25 mouse cellular contexts compared by ENCODE assay signal in genomic region chr12:109521199-109521780, GRCm38 (mm10).
A peak's percentile ranks its signal among the peaks of the same experiment; 100 is the strongest.
DNase-seq lines count a peak whose midpoint lies in the region; ATAC-seq and TF ChIP-seq lines count a peak whose summit lies in the region.
"Had no signal": no experiment of that assay in that cellular context is flagged by ENCODE, and none has a peak within 500 bp of the region (broad histone marks: within the 10 kb centered on the region; RNA-seq: fewer than 3 reads in every experiment).

No protein-coding gene starts in this region.

- no peak for TF ChIP-seq CTCF in lung, postnatal 0 days (IDR thresholded peaks at IDR 0.05)

- H3K4me2 ChIP-seq in intestine, embryonic 16.5 days (ENCODE audit: low read depth, low read length) = no peak overlapping the region
- no peak overlapping the region for H3K4me2 ChIP-seq in intestine, embryonic 15.5 days (replicated peaks)
- no peak overlapping the region for H3K4me2 ChIP-seq in liver, embryonic 11.5 days
- no peak overlapping the region for H3K4me2 ChIP-seq in liver, embryonic 15.5 days
- H3K4me2 ChIP-seq in lung, postnatal 0 days (replicated peaks; ENCODE audit: low read depth, low read length) = no peak overlapping the region
- H3K4me2 ChIP-seq: embryonic facial prominence, embryonic 12.5 days; forebrain, embryonic 12.5 days; heart, embryonic 13.5 days; hindbrain, embryonic 12.5 days had no signal

- TF ChIP-seq EP300 in lung, postnatal 0 days (IDR thresholded peaks at IDR 0.05) = no peak

- ATAC-seq in intestine, embryonic 16.5 days = no peak
- no peak for ATAC-seq in intestine, embryonic 15.5 days
- peak; percentile 58; the same call in 1 of the 2 replicates for ATAC-seq in liver, embryonic 11.5 days (replicated peaks; ENCODE audit: low FRiP score)
- peak; percentile 64 for ATAC-seq in liver, embryonic 15.5 days (ENCODE audit: insufficient read depth)
- ATAC-seq in lung, postnatal 0 days = no peak
- ATAC-seq: activated CD4-positive, CD25-positive, alpha-beta regulatory T cell, adult 4 months; forebrain, postnatal 0 days; hindbrain, embryonic 16.5 days; inflammation-experienced regulatory T-cells, adult 6 months; Patski had no signal

- H3K36me3 ChIP-seq in intestine, embryonic 16.5 days (ENCODE audit: control insufficient read depth, insufficient read depth, low read length) = no peaks in the 10 kb centered on the region
- no peaks in the 10 kb centered on the region for H3K36me3 ChIP-seq in intestine, embryonic 15.5 days
- H3K36me3 ChIP-seq in liver, embryonic 11.5 days (ENCODE audit: control insufficient read depth, insufficient read depth, low read length) = no peaks in the 10 kb centered on the region
- H3K36me3 ChIP-seq in liver, embryonic 15.5 days (replicated peaks) = no peaks in the 10 kb centered on the region
- no peaks in the 10 kb centered on the region for H3K36me3 ChIP-seq in lung, postnatal 0 days (ENCODE audit: insufficient read depth, low read length)
- H3K36me3 ChIP-seq: embryonic facial prominence, embryonic 12.5 days; forebrain, embryonic 12.5 days; heart, embryonic 13.5 days; hindbrain, embryonic 12.5 days had no signal

- peaks cover under 1% of the 10 kb centered on the region for H3K9me3 ChIP-seq in intestine, embryonic 16.5 days (ENCODE audit: control insufficient read depth, low read length)
- no peaks in the 10 kb centered on the region for H3K9me3 ChIP-seq in intestine, embryonic 15.5 days
- H3K9me3 ChIP-seq in liver, embryonic 11.5 days (ENCODE audit: control insufficient read depth, low read length) = no peaks in the 10 kb centered on the region
- H3K9me3 ChIP-seq in liver, embryonic 15.5 days (replicated peaks) = no peaks in the 10 kb centered on the region
- no peaks in the 10 kb centered on the region for H3K9me3 ChIP-seq in lung, postnatal 0 days (ENCODE audit: low read length)
- H3K9me3 ChIP-seq: heart, embryonic 13.5 days had no signal

- H3K4me3 ChIP-seq in intestine, embryonic 16.5 days (ENCODE audit: low read length) = no peak overlapping the region
- H3K4me3 ChIP-seq in intestine, embryonic 15.5 days (replicated peaks) = no peak overlapping the region
- H3K4me3 ChIP-seq in liver, embryonic 11.5 days (ENCODE audit: low read depth, low read length) = no peak overlapping the region
- H3K4me3 ChIP-seq in liver, embryonic 15.5 days (replicated peaks) = no peak overlapping the region
- H3K4me3 ChIP-seq in lung, postnatal 0 days (ENCODE audit: low read depth, low read length) = no peak overlapping the region
- H3K4me3 ChIP-seq: embryonic facial prominence, embryonic 12.5 days; forebrain, embryonic 12.5 days; heart, embryonic 13.5 days; hindbrain, embryonic 12.5 days had no signal

- WGBS in intestine, embryonic 16.5 days = 56% methylated on average over 5 of the region's 5 CpGs
- WGBS in intestine, embryonic 15.5 days = 70% methylated on average over 5 of the region's 5 CpGs
- WGBS in liver, embryonic 11.5 days = 66% methylated on average over 5 of the region's 5 CpGs
- WGBS in liver, embryonic 15.5 days (ENCODE audit: insufficient replicate concordance) = 56% methylated on average over 5 of the region's 5 CpGs
- 84% methylated on average over 5 of the region's 5 CpGs for WGBS in lung, postnatal 0 days

- peaks cover 23% of the 10 kb centered on the region for H3K4me1 ChIP-seq in intestine, embryonic 16.5 days (ENCODE audit: control insufficient read depth, insufficient read depth, low read length)
- H3K4me1 ChIP-seq in intestine, embryonic 15.5 days (replicated peaks) = peaks cover 27% of the 10 kb centered on the region
- peaks cover 10% of the 10 kb centered on the region; the same call in 1 of the 2 replicates for H3K4me1 ChIP-seq in liver, embryonic 11.5 days (replicated peaks; ENCODE audit: control insufficient read depth, insufficient read depth, low read length)
- H3K4me1 ChIP-seq in liver, embryonic 15.5 days (replicated peaks) = peaks cover 12% of the 10 kb centered on the region; the same call in 1 of the 2 replicates
- no peaks in the 10 kb centered on the region for H3K4me1 ChIP-seq in lung, postnatal 0 days (ENCODE audit: insufficient read depth, low read depth, low read length)

- 0 out of 2 replicates have a peak overlapping the region, but pooled peaks have one; percentile 43 for H3K27ac ChIP-seq in intestine, embryonic 16.5 days (ENCODE audit: low read length)
- no peak overlapping the region for H3K27ac ChIP-seq in intestine, embryonic 15.5 days
- H3K27ac ChIP-seq in liver, embryonic 11.5 days (ENCODE audit: low read depth, low read length) = peak overlapping the region; percentile 35; the same call in 1 of the 2 replicates
- no peak overlapping the region for H3K27ac ChIP-seq in liver, embryonic 15.5 days (replicated peaks)
- H3K27ac ChIP-seq in lung, postnatal 0 days (ENCODE audit: low read length) = no peak overlapping the region
- H3K27ac ChIP-seq: embryonic facial prominence, embryonic 12.5 days; forebrain, embryonic 12.5 days; heart, embryonic 13.5 days; hindbrain, embryonic 12.5 days had no signal

- H3K9ac ChIP-seq in intestine, embryonic 16.5 days (ENCODE audit: low read depth, low read length) = no peak overlapping the region
- H3K9ac ChIP-seq in intestine, embryonic 15.5 days = no peak overlapping the region
- H3K9ac ChIP-seq in liver, embryonic 11.5 days (ENCODE audit: low read depth, low read length) = no peak overlapping the region
- H3K9ac ChIP-seq in liver, embryonic 15.5 days = no peak overlapping the region
- no peak overlapping the region for H3K9ac ChIP-seq in lung, postnatal 0 days (replicated peaks; ENCODE audit: low read depth)
- H3K9ac ChIP-seq: embryonic facial prominence, embryonic 12.5 days; forebrain, embryonic 12.5 days; forebrain, postnatal 0 days; heart, embryonic 13.5 days; hindbrain, embryonic 12.5 days had no signal

- no peaks in the 10 kb centered on the region for H3K27me3 ChIP-seq in intestine, embryonic 16.5 days (replicated peaks; ENCODE audit: control insufficient read depth, insufficient read depth, low read length)
- H3K27me3 ChIP-seq in intestine, embryonic 15.5 days (replicated peaks) = no peaks in the 10 kb centered on the region
- no peaks in the 10 kb centered on the region for H3K27me3 ChIP-seq in liver, embryonic 11.5 days (replicated peaks; ENCODE audit: control insufficient read depth, insufficient read depth, low read length)
- no peaks in the 10 kb centered on the region for H3K27me3 ChIP-seq in liver, embryonic 15.5 days
- no peaks in the 10 kb centered on the region for H3K27me3 ChIP-seq in lung, postnatal 0 days (replicated peaks; ENCODE audit: insufficient read depth, low read length)
- H3K27me3 ChIP-seq: embryonic facial prominence, embryonic 12.5 days had no signal

- DNase-seq in adrenal gland, postnatal 14 days = peak; percentile 38
- no peak for DNase-seq in adrenal gland, postnatal 10 days
- no peak for DNase-seq in liver, embryonic 11.5 days (ENCODE audit: low spot score)
- DNase-seq in kidney, postnatal 25 days = no peak
- DNase-seq in lung, postnatal 0 days (ENCODE audit: low spot score) = no peak
- DNase-seq: adrenal gland, adult 2 months; cerebellum, adult 11 months; cerebellum, adult 8-10 months; cerebellum, postnatal 14 days; embryo, embryonic 11 days; forebrain, postnatal 0 days; gastrocnemius, postnatal 36 days; heart, adult 11 months; heart, postnatal 36 days had no signal

Comparison
In these comparisons a context has a peak if more than half of its experiments do, and no peak if none do; other contexts are left out.
1. H3K27ac ChIP-seq: peak in intestine, embryonic 16.5 days (single experiment) and liver, embryonic 11.5 days (single experiment); none in intestine, embryonic 15.5 days (single experiment), liver, embryonic 15.5 days (single experiment) and lung, postnatal 0 days (single experiment).
2. ATAC-seq: peak in liver, embryonic 11.5 days (single experiment) and liver, embryonic 15.5 days (single experiment); none in intestine, embryonic 16.5 days (single experiment), intestine, embryonic 15.5 days (single experiment) and lung, postnatal 0 days (single experiment).